Mouse (Mus musculus): ENCODE measurements at regions not wholly inside any gene's neighbourhood (a gene's known extent, or its start where the extent isn't known, plus 50 kb on each side); places are given as distances from the start of the nearest gene placed in this dataset.

DNA sequence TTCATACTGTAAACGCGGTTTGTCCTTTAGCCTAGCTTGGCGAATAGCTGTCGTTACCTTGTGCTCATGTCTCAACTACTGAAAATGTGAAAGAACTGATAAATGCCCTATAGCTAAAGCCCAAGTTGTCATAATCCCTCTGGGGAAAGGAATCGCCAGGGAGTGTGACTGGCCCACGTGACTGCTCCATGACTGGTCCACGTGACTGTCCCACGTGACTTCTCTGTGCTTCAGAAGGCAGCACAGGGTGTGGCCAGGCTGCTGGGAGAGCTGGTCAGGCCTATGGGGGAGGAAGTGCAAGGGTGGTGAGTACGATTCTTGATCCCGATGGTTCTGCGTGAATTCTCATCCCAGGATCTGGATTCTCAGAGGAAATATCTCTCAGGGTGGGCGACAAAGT lies 114.4 kb downstream of the Zfp326 start:
- DNase-seq (ENCODE audit: low spot score): no peak
- Histone ChIP-seq H3K36me3 (ENCODE audit: control insufficient read depth, insufficient read depth, low read length) (no peaks in the 10 kb centered on the region), H3K27me3 (ENCODE audit: control insufficient read depth, insufficient read depth, low read length) (no peaks in the 10 kb centered on the region), H3K4me3 (replicated peaks; ENCODE audit: low read length) (no peak overlapping the region), H3K9me3 (ENCODE audit: control insufficient read depth, low read length) (no peaks in the 10 kb centered on the region), H3K9ac (ENCODE audit: low read depth, low read length, severe bottlenecking) (no peak overlapping the region), H3K4me1 (ENCODE audit: control insufficient read depth, insufficient read depth, low read length) (no peaks in the 10 kb centered on the region), H3K27ac (replicated peaks; ENCODE audit: low read depth, low read length) (no peak overlapping the region), H3K4me2 (replicated peaks; ENCODE audit: low read depth, low read length, severe bottlenecking) (no peak overlapping the region)
- no peak for ATAC-seq (ENCODE audit: low FRiP score, low read depth)
- TF ChIP-seq POLR2A (IDR thresholded peaks at IDR 0.05; ENCODE audit: borderline replicate concordance, extremely low read depth, insufficient read depth, insufficient read length): no peak
- 87% methylated on average over 12 of the region's 12 CpGs for WGBS

DNA sequence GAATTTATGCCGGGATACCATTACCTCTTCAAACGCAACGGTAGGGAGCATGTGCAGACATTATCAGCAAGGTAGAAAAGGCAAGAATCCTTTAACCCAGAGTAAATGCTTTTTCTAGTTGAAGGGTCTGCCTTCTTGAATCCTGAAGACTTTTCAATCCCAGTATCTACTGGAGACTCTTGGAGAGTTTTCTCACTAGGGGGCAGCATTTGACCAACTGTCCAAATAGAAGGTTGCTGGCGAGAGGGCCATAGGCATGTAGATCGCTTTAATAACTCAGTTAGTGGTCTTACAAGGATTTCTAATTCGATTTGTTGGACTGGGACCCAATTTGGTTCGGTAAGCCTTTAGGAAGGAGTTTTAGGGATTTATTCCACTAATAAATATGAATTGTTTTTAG lies 110.0 kb downstream of the Zfp326 start:
- no peaks in the 10 kb centered on the region for H3K27me3 ChIP-seq (ENCODE audit: control insufficient read depth, insufficient read depth, low read length)
- no peak overlapping the region for H3K4me3 ChIP-seq (replicated peaks; ENCODE audit: low read length)
- no peak overlapping the region for H3K4me2 ChIP-seq (replicated peaks; ENCODE audit: low read depth, low read length, severe bottlenecking)
- H3K9me3 ChIP-seq (ENCODE audit: control insufficient read depth, low read length): no peaks in the 10 kb centered on the region
- H3K36me3 ChIP-seq (ENCODE audit: control insufficient read depth, insufficient read depth, low read length): no peaks in the 10 kb centered on the region
- DNase-seq (ENCODE audit: low spot score) (peak; percentile 83), ATAC-seq (ENCODE audit: low FRiP score, low read depth) (no peak)
- 36% methylated on average over 7 of the region's 7 CpGs for WGBS
- no peak overlapping the region for H3K27ac ChIP-seq (replicated peaks; ENCODE audit: low read depth, low read length)
- H3K4me1 ChIP-seq (ENCODE audit: control insufficient read depth, insufficient read depth, low read length): no peaks in the 10 kb centered on the region
- no peak overlapping the region for H3K9ac ChIP-seq (ENCODE audit: low read depth, low read length, severe bottlenecking)
- no peak for TF ChIP-seq POLR2A (IDR thresholded peaks at IDR 0.05; ENCODE audit: borderline replicate concordance, extremely low read depth, insufficient read depth, insufficient read length)

DNA sequence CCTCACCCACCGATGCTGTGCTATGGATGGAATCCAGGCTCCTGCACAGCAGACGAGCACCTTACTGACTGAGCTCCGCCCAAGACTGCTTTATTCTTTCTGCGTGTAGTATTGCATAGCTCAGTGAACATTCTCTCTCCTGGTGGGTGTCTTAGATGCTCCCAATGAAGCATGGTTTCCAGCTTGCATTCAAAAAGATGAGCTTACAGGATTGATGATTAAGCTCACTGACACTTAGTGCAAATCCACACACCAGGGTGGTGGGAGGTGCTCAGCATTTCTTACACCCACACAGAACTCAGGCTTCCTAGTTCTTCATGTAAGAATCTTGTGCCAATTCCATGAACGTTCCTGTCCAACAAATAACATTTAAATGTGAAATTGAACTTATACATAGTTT lies 106.8 kb downstream of the Zfp326 start:
- ATAC-seq (ENCODE audit: low FRiP score, low read depth): no peak
- H3K36me3 ChIP-seq (ENCODE audit: control insufficient read depth, insufficient read depth, low read length): no peaks in the 10 kb centered on the region
- WGBS: 72% methylated on average over 5 of the region's 5 CpGs

DNA sequence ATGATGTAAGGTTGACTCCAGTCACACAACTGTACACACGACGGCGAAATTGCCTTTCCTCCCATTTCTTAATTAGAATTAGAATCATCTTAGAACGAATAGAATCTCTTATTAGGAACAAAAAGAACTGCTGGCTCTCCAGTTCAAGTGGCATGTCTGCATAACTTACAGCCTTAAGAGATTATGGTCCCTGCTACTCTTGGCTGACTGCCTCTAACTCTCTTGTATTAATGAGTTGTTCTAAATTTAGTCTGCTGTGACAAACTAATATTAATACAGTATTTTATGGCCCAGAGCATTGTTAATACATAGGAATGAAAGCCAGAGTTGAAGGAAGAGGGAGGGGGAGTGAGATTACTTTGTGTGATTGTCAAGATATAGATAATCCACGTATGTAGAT lies 100.4 kb downstream of the Zfp326 start:
- Histone ChIP-seq H3K4me2 (replicated peaks; ENCODE audit: low read depth, low read length, severe bottlenecking) (no peak overlapping the region), H3K9me3 (ENCODE audit: control insufficient read depth, low read length) (no peaks in the 10 kb centered on the region), H3K9ac (ENCODE audit: low read depth, low read length, severe bottlenecking) (no peak overlapping the region), H3K27me3 (ENCODE audit: control insufficient read depth, insufficient read depth, low read length) (no peaks in the 10 kb centered on the region), H3K36me3 (ENCODE audit: control insufficient read depth, insufficient read depth, low read length) (no peaks in the 10 kb centered on the region), H3K27ac (replicated peaks; ENCODE audit: low read depth, low read length) (no peak overlapping the region), H3K4me1 (ENCODE audit: control insufficient read depth, insufficient read depth, low read length) (0 out of 2 replicates have a peak, but pooled peaks cover 4% of the 10 kb centered on the region), H3K4me3 (replicated peaks; ENCODE audit: low read length) (no peak overlapping the region)
- ATAC-seq (ENCODE audit: low FRiP score, low read depth) (no peak), DNase-seq (ENCODE audit: low spot score) (no peak)
- no peak for TF ChIP-seq POLR2A (IDR thresholded peaks at IDR 0.05; ENCODE audit: borderline replicate concordance, extremely low read depth, insufficient read depth, insufficient read length)
- 85% methylated on average over 5 of the region's 5 CpGs for WGBS

More for the DNA sequence above, 106.8 kb downstream of the Zfp326 start:
- H3K4me3 ChIP-seq (replicated peaks; ENCODE audit: low read length): no peak overlapping the region
- no peak for TF ChIP-seq POLR2A (IDR thresholded peaks at IDR 0.05; ENCODE audit: borderline replicate concordance, extremely low read depth, insufficient read depth, insufficient read length)
- no peak overlapping the region for H3K4me2 ChIP-seq (replicated peaks; ENCODE audit: low read depth, low read length, severe bottlenecking)
- no peak for DNase-seq (ENCODE audit: low spot score)
- H3K27me3 ChIP-seq (ENCODE audit: control insufficient read depth, insufficient read depth, low read length): no peaks in the 10 kb centered on the region
- H3K9me3 ChIP-seq (ENCODE audit: control insufficient read depth, low read length): no peaks in the 10 kb centered on the region
- no peak overlapping the region for H3K27ac ChIP-seq (replicated peaks; ENCODE audit: low read depth, low read length)
- H3K4me1 ChIP-seq (ENCODE audit: control insufficient read depth, insufficient read depth, low read length): no peaks in the 10 kb centered on the region
- no peak overlapping the region for H3K9ac ChIP-seq (ENCODE audit: low read depth, low read length, severe bottlenecking)

DNA sequence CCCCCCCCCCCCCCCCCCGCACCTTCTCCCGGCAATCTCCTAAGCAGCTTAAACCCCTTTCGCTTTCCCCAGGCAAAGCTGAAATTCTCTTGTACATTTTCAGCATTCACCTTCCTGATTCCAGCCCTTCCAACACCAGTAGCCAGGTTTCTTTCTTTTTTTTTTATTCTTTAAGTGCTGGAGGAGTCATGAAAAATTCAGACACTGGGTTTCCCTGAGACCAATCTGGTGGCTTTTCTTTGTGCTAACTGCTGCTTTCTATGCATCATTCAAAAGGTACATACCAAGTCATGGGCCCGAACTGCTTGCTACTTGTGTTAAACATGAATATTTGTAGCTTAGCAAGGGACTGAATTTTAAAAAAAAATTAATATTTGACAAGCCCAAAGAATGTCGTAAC lies 99.7 kb downstream of the Zfp326 start:
- H3K36me3 ChIP-seq (ENCODE audit: control insufficient read depth, insufficient read depth, low read length): no peaks in the 10 kb centered on the region
- peak overlapping the region; percentile 41 for H3K4me2 ChIP-seq (replicated peaks; ENCODE audit: low read depth, low read length, severe bottlenecking)
- 0 out of 2 replicates have a peak, but pooled peaks cover 4% of the 10 kb centered on the region for H3K4me1 ChIP-seq (ENCODE audit: control insufficient read depth, insufficient read depth, low read length)
- ATAC-seq (ENCODE audit: low FRiP score, low read depth) (no peak), DNase-seq (ENCODE audit: low spot score) (no peak)
- H3K27me3 ChIP-seq (ENCODE audit: control insufficient read depth, insufficient read depth, low read length): no peaks in the 10 kb centered on the region
- no peak for TF ChIP-seq POLR2A (IDR thresholded peaks at IDR 0.05; ENCODE audit: borderline replicate concordance, extremely low read depth, insufficient read depth, insufficient read length)
- peak overlapping the region; percentile 20; the same call in 1 of the 2 replicates for H3K4me3 ChIP-seq (replicated peaks; ENCODE audit: low read length)
- H3K9ac ChIP-seq (ENCODE audit: low read depth, low read length, severe bottlenecking): 0 out of 2 replicates have a peak overlapping the region, but pooled peaks have one; percentile 25
- H3K9me3 ChIP-seq (ENCODE audit: control insufficient read depth, low read length): no peaks in the 10 kb centered on the region
- no peak overlapping the region for H3K27ac ChIP-seq (replicated peaks; ENCODE audit: low read depth, low read length)
- 63% methylated on average over 5 of the region's 5 CpGs for WGBS
